Mouse (Mus musculus): ENCODE measurements around the gene Hfe. TPM values are rescaled to one million over a fixed set of nuclear protein-coding genes. Genes with fewer than 3 reads are reported as not detected.
"Not testable (repeated sequence)": the region's sequence is repeated elsewhere in the genome, so short reads cannot be mapped to it uniquely, and the experiment has no call there.

Gene Hfe
- total RNA-seq, 2 experiments from 2014 or later = 60.9 to 64.1 TPM

DNA sequence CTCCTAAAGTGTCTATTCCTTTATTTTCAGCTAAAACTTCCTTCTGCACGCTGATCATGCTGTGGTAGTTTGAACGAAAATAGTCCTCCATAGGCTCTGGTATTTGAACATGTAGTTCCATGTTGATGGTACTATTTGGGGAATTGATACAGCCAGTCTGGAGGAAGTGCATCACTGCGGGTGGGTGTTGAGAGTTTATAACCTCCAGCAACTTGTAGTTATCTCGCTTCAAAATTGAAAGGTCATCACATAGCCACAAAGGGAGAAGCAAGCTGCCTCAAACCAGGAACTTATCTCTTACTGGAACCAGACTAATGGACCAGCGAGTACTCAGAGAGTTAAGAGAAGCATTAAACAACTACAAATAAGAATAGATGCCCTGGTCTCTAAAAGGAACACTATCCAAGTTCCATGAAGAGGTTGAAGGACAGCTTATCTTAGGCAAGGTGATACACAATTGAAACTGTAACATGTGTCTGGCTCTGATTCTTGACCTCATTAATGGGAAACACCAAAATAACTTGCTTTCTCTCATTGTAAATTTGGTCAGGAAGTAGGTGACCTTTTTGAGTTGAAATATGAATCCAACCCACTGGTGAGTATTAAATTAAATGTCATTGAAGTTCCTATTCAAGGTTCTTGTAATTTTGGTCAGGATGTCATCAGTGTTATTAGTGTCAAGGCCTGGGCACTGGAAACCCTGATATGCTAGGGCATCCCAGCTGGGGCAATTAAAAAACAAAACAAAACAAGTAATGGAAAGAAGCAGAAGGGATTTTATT lies 5.8 kb upstream of the Hfe start:
- DNase-seq = peak; percentile 30 to 61

DNA sequence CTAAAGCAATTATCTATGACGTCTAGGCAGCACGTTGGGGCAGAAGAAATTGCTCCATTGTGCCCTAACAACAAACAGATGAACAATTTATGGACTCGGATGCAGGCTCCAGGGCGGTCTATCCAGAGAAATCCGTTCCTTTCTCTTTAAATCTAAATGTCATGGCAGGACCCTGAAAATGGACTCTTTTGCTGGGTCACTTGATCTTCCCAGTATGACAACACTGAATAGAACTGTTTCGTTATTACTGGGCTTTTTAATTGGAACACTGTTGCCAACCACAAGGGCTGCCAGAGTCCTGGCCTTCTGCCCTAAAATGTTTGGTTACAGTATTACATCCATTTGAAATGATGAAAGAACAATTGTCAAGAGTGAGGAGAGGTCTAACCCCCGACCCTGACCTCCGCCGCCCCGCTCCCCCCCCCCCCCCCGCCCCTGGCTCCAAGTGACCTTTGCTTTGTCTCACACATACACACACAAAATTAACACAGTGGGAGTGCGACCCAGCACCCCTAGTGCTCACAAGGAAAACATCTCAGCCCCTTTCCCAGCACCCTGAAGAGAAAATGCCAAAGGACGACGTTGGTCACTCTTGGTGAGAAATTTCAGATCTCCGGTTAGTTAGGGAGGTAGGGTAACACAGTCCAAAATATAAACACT lies 810 bp downstream of the Hfe start:
- peak; percentile 32 to 51 for DNase-seq

DNA sequence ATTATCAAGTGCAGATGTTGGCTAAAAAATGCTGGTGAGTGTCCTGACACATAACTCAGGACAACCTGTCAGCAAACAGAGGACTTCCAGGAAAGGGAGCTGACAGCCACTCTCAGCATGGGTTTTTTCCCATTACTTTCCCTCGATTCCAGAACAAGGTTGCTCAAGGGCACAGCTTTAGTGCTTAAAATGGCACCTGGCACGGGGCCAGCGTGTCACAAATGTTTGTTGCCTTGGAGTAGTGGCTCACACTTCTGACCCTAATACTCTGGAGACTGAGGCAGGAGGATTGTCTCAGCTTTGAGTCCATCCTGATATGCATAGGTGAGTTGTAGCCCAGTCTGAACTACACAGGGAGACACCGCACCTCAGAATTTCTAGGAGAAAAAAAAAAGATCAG lies 2.0 kb downstream of the Hfe start:
- DNase-seq = peak in 1 of 2 experiments; percentile 19

DNA sequence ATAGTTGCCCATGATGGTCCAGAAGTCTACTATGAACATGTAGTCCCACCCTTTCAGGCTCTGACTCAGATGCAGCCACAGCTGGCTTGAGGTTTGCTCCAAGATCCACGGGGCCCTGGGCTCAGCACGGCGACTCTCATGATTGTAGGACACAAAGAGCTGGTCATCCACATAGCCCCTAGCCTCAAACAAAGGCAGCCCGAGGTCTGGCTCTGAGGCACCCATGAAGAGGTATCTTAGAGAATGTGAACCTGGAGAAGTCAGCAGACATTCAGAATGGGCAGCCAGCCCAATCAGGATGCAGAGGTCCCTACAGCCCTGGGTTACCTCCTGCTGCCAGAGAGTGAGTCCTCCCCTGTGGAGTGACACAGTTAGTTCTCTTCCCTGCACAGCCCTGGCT lies 2.6 kb downstream of the Hfe start:
- no peak for DNase-seq

DNA sequence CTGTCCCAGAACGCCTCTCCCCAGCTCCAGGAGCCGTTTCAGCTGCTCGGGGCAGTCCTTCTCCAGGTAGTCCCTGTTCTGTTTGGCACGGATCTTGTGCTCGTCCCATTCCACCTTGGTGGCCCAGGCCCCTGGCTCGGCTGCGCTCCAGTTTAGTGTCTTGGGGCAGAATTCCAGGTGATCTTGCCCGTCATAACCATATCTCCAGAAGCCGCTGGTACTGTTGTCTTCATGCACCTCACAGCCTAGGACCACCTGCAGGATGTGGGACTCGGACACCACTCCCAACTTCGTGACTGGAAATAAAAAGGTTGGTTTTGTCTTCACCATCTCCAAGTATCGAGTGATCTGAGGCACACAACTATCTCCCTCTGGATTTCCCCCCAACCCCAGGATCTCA lies 3.9 kb downstream of the Hfe start:
- DNase-seq = peak in 1 of 2 experiments; percentile 2

DNA sequence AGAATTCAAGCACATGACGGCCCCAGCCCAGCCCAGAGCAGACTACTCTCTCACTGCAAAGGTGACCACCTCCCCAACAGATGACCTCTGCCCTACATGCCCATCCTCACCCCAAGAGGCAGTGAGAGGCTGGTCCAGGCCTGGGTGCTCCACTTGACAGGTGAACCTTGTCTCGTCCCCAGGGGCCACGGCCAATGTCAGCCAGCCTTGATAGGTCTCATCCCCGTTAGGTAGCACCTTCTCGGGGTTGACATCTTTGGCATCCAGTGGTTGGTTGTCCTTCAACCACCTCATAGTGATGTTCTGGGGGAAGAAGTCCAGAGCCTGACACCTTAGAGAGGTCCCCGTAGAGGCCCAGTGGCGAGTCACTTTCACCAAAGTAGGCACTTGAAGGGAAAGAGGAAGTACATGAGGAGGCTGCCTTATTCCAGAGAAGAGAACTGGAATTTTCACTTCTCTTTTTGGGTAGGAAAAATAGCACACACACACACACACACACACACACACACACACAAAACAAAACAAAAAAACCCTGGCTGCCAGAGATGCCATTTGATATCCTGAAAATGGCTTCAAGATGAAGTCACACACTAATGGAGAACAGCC lies 4.8 kb downstream of the Hfe start:
- DNase-seq = peak in 1 of 2 experiments; percentile 39

DNA sequence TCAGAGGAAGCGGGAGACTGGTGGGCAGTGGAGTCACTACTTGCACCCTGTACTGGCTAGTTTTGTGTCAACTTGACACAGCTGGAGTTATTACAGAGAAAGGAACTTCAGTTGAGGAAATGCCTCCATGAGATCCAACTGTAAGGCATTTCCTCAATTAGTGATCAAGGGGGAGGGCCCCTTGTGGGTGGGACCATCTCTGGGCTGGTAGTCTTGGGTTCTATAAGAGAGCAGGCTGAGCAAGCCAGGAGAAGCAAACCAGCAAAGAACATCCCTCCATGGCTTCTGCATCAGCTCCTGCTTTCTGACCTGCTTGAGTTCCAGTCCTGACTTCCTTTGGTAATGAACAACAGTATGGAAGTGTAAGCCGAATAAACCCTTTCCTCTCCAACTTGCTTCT lies 7.9 kb downstream of the Hfe start:
- DNase-seq = not testable (repeated sequence)

DNA sequence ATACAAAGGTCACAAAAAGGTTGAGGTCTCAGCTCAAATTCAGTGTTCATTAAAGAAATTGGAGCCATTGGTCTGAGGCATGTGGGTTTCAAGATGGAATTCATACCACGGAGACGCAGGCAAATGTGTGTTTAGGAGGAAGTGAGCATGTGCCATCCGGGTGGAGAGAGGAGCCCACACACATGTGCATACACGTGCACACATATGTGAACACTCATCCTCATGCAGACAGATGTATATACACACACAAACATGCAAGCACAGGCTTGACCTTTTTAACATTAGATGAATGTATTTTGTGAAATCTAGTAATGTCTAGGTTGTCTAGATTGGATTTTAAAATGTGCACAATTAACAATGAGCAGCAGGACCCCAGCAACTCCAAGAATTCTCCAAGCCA lies 8.4 kb downstream of the Hfe start:
- DNase-seq = no peak

DNA sequence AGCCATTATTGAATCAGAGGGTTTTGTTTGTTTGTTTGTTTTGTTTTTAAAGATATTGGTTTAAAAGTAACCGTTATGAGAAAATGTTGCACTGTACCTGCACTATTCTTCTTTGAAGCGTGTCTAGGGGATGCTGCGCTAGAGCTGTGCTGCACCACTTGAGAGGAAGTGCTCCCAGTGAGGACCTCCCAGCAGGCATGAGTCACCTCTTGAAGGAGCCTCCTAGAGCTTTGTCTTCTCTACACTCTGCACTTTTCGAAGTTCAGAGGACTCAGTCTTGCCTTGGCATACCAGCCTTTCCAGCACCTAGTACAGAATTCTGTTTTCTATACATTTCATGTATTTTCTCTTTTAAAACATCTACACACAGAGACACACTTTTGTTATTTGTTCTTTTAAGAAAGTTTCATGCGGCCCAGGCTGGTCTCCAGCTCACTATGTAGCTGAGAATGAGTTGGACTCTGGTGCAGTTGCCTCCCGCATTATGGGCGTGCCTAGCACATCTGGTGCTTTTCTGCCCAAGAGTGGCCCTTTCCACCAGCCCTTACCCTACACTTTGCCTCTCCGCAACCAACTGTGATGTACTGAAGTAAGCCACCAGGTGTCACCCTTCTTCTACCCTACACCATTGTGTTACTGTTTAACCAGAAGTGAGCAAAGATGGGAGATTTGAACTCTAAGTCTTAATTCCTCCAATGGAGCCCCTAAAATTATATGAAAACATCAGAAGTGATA lies 9.7 kb downstream of the Hfe start:
- peak; percentile 84 to 85 for DNase-seq

DNA sequence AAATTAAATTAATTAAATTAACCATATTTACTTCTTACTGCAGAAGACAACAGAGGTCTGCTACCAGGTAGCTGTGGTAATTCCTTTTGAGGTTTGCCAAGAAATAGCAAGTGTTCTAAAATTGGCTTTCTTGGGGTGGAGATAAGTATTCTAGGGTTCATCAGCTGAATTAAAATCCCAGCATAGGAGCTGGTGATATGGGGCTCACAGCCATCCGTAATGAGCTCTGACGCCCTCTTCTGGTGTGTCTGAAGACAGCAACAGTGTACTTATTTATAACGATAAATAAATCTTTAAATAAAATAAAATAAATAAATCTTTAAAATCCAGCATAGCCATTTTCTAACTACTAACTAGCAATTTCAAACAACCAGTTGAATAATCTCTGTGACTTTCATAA lies 10.9 kb downstream of the Hfe start:
- DNase-seq = no peak

DNA sequence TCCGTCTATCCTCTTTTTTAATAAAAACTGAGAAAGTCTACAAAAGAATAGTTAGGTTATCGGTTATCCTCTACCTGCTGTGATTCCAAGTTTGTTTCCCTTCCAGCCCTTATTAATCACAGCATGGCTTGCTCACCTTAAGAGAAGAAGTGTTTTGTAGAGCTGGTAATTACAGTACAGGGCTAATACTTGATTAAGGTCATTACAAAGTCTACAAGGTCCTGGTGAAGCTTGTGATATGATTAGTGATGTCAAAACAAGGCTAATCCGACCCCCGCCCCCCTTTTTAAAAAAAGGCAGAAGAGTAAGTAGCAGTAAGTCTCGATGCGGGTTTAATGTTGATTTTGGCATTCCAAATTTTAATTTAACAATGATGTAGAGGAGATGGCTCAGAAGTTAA lies 11.7 kb downstream of the Hfe start:
- no peak for DNase-seq

DNA sequence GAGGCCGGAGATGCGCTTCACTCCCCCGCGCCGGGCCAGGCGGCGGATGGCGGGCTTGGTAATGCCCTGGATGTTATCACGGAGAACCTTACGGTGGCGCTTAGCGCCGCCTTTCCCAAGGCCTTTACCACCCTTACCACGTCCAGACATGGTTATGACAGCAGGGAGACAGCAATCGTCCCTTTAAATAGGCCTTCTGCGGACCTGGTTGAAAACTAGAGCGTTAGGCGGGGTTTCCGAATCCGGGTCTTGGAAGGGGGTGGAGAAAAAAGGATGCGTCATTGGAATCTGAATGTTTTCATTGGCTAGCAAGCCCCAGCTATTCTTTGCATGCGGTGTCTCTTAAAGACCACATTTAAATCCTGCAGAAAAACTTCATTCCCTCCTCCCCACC lies 12.4 kb downstream of the Hfe start, which contains the start of gene Hist1h4c:
Hist1h4c (minus strand) TSS at position 155 of the 394 bp plus-strand sequence.
- DNase-seq = peak; percentile 99 to 100

DNA sequence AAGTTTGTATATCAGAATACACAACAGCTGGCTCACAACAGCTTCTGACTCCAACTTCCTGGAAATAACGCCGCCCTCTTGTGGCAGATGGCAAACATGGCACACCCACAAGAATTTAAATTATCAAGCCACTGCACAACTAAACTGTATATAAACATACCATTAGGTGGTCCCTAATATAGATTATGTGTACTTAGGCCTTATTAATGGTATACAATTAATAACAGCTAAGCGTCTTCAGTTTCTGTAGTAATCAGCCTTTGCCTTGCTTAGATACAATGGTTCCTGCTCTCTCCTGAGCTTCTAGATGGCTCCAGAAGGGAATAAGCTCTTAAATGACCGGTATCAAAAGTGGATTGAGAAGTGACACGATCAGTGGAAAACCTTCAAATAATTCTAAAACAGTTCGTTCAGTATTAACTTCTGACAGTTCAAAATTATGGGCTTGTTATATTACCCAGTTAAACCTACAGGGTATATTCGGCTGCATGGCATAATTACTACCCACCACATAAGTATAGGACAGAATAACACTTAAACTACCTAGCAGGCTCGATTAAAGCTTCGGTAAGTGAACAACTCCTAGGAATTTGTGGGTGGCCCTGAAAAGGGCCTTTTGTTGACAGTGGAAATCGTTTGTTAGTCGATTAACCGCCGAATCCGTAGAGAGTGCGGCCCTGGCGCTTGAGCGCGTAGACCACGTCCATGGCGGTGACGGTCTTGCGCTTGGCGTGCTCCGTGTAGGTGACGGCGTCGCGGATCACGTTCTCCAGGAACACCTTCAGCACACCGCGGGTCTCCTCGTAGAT lies 13.0 kb downstream of the Hfe start:
- peak; percentile 52 to 73 for DNase-seq

DNA sequence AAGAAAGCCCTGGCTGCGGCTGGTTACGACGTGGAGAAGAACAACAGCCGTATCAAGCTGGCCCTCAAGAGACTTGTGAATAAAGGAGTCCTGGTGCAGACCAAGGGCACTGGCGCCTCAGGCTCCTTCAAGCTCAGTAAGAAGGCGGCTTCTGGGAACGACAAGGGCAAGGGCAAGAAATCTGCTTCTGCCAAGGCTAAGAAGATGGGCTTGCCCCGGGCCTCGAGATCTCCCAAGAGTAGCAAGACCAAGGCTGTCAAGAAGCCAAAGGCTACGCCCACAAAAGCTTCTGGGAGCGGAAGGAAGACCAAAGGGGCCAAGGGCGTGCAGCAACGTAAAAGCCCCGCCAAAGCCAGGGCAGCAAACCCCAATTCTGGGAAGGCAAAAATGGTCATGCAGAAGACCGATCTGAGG lies 14.6 kb downstream of the Hfe start:
- DNase-seq = no peak

DNA sequence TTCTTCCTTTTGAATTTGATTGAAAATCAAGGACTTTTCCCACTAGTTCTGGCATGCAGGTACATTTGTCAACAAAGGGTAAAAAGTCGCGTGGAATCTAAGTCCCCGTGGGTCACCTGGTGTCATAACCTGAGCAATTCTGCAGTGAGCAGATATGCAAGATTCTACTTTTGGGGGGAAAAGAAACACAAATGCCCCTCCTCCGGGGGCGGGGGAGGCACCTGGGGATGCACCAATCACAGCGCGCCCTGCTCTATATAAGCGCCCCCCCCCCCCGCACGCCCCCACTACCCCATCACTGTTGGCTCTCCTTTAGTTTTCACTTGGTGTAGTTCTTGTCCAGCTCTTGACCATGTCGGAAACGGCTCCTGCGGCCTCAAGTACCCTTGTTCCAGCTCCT lies 15.1 kb downstream of the Hfe start, which contains the start of gene Hist1h1t:
Hist1h1t (plus strand) TSS at position 301 of the 400 bp plus-strand sequence.
- no peak for DNase-seq

DNA sequence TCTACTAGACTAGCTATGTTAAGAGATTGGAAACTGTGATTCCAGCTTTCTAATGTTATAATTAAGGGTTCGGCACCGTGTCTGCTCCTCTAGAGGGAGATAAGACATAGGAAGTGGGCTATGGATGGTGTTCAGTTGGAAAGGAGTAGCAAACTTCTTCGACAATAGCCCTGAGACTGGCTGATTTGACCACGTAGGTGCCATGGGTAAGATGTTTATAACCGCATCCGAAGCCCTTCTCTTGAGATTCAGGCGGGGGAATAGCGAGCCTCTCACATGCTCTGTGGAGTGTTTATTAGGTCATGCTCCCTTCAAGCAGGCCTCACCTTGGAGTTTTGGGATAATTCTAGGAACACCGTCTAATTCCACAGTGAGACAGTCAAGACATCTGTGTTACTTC lies 15.7 kb downstream of the Hfe start:
- DNase-seq = no peak

DNA sequence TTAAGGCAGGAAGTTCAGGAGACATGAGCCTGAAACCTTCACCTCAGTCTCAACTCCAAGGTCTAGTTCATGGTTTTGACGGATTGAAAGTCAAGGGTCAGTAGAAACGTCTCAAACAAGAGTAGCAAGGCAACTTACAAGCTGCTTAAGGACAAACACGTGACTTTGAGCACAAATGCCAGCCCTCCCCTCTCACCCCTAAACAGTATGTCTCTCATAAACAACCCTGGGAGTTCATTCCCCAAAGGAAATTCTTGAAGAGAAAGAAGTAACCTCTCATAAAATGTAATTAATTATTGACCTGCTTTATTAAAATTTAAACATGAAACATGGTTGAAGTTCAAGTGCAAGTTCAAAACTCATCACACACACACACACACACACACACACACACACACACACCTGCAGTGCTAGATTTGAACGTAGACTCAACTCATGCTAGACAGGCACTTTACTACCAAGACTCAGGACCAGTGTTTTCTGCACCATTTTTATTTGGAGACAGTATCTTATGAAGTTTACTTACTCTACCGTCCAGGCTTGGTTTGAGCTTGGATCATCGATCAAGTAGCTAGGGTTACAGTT lies 16.7 kb downstream of the Hfe start:
- no peak for DNase-seq

DNA sequence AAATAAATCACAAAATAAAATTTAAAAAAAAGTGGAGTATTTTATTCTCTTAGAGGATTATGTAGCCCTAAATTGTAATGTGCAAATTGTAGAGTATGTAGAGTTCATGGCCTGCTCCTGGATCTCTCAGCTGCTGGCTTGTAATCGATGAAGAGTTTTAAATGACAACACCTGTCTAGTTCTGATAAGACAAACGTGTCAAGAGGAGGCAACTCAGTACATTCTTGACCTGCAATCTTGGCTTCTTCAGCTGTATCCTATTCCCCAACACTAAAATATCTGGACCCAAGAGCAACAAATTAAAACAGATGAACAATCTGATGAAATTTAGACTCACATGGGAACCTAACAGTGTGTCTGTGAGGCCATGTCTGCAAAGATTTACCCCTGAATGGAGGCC lies 21.2 kb downstream of the Hfe start:
- no peak for DNase-seq

DNA sequence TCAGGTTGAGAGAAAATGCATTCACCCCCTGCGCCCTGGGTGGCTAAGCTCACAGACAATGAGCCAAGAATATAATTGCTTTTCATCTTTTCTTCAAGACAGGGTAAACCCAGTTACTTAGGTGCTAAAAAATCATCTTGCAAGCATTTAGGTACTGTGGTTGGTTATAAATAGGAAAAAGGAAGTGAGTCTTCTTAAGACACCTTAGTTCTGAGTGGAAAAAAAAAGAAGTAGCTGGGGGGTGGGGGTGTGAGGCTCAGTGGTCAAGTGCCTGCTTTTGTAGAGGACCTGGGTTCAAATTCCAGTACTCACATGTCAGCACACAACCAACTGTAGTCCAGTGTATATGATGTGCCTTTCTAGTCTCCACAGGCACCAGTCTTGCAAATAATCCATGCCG lies 21.7 kb downstream of the Hfe start:
- no peak for DNase-seq

DNA sequence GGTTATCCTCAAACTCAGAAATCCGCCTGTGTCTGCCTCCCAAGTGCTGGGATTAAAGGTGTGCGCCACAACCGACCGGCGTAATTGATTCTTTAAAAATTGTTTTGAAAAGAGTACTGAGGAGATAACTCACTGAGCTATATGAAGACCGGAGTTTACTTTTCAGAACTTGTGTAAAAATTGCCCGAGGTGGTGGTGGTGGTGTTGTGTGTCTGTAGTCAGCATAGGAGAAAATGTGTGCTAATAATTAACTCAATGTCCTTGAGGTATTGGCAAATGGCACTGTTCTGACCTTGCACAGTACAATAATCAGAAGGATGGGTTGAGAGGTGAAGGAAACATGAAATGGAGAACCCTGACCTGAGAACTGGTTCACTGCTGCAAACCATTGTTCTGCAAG lies 22.7 kb downstream of the Hfe start:
- DNase-seq = no peak

DNA sequence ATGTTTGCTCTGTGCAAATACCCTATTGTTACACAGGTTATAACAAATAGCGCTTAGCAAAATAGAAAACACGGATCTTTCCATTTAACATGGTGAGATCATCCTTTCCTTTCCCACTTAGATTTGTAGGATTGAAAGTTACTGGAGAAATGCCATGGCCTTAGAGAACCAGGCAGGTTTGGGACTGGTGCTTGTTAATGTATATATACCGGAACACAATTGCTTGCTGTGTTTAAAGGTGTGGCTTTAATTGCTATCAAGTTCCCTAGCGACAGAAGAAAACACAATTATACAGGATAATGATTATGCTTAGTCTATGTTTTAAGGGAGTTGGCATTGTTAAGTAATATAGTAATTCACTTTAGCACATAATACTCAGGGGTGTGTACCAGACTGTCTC lies 23.5 kb downstream of the Hfe start:
- no peak for DNase-seq
